Mouse (Mus musculus) CH12.LX (cell line): Measurements from ENCODE around the gene Adgrl3.

Source experiments
- BHLHE40 ChIP-seq: IDR thresholded peaks from 2 replicates; pipeline ENCODE4 v1.6.1; 2011; ENCODE audit warnings: mild to moderate bottlenecking, low read depth, low read length, improper control_type of control experiment
- CHD1 ChIP-seq: IDR thresholded peaks from 2 replicates; pipeline ENCODE4 v1.6.1; 2012; ENCODE audit warnings: low read depth, low read length, improper control_type of control experiment, inconsistent platforms
- CTCF ChIP-seq, 2 experiments: IDR thresholded peaks in 1 of 2; conservative IDR thresholded peaks in 1 of 2; 2 replicates each; pipeline ENCODE4 v1.5.1; 2011 to 2012; ENCODE audit warnings: low read depth in 2 of 2, low read length in 2 of 2, improper control_type of control experiment in 1 of 2, inconsistent platforms in 1 of 2, mild to moderate bottlenecking in 1 of 2, moderate library complexity in 1 of 2
- HCFC1 ChIP-seq: IDR thresholded peaks from 2 replicates; pipeline ENCODE4 v1.6.1; 2012; ENCODE audit warnings: low read depth, mild to moderate bottlenecking, inconsistent platforms, low read length, improper control_type of control experiment
- JUN ChIP-seq: IDR thresholded peaks from 2 replicates; pipeline ENCODE4 v1.6.1; 2011; ENCODE audit warnings: low read depth, mild to moderate bottlenecking, low read length, improper control_type of control experiment, moderate library complexity; ENCODE audit not compliant: insufficient read depth
- KAT2A ChIP-seq: IDR thresholded peaks from 2 replicates; pipeline ENCODE4 v1.6.1; 2012; ENCODE audit warnings: low read length, improper control_type of control experiment, inconsistent platforms; ENCODE audit not compliant: insufficient replicate concordance
- POLR2A ChIP-seq: IDR thresholded peaks from 2 replicates; pipeline ENCODE4 v1.6.1; 2011; ENCODE audit warnings: low read depth, mild to moderate bottlenecking, improper control_type of control experiment, low read length
- RAD21 ChIP-seq: IDR thresholded peaks from 2 replicates; pipeline ENCODE4 v1.6.1; 2011; ENCODE audit warnings: low read depth, mild to moderate bottlenecking, low read length, improper control_type of control experiment, moderate library complexity
- SIN3A ChIP-seq: IDR thresholded peaks from 2 replicates; pipeline ENCODE4 v1.6.1; 2012; ENCODE audit warnings: low read length, improper control_type of control experiment, inconsistent platforms
- SMC3 ChIP-seq: IDR thresholded peaks from 2 replicates; pipeline ENCODE4 v1.6.1; 2011; ENCODE audit warnings: low read depth, low read length, improper control_type of control experiment
- TCF12 ChIP-seq: IDR thresholded peaks from 2 replicates; pipeline ENCODE4 v1.6.1; 2014; ENCODE audit warnings: low read depth, mild to moderate bottlenecking, inconsistent platforms, low read length, improper control_type of control experiment
- USF1 ChIP-seq: IDR thresholded peaks from 2 replicates; pipeline ENCODE4 v1.6.1; 2014; ENCODE audit warnings: low read depth, mild to moderate bottlenecking, inconsistent platforms, low read length, improper control_type of control experiment
- ZC3H11A ChIP-seq: IDR thresholded peaks from 2 replicates; pipeline ENCODE4 v1.6.1; 2012; ENCODE audit warnings: low read depth, mild to moderate bottlenecking, inconsistent platforms, low read length, improper control_type of control experiment

GRCm38 (mm10) chr5:81068839-81069238, 48.9 kb downstream of the Adgrl3 start:
- no peak for TF ChIP-seq SIN3A
- no peak for TF ChIP-seq USF1
- TF ChIP-seq CTCF (conservative IDR thresholded peaks at IDR 0.05 in 1 of 2, IDR thresholded peaks at IDR 0.05 in 1 of 2; ENCODE audit: low read depth in 2 of 2, low read length in 2 of 2): no peak
- no peak for TF ChIP-seq BHLHE40
- TF ChIP-seq ZC3H11A: no peak
- TF ChIP-seq RAD21: no peak
- no peak for TF ChIP-seq POLR2A
- TF ChIP-seq TCF12: no peak
- no peak for TF ChIP-seq CHD1
- no peak for TF ChIP-seq KAT2A
- no peak for TF ChIP-seq JUN
- TF ChIP-seq SMC3: no peak
- no peak for TF ChIP-seq HCFC1
